ENCODE assay signal across 11 mouse cellular contexts in the genomic region with DNA sequence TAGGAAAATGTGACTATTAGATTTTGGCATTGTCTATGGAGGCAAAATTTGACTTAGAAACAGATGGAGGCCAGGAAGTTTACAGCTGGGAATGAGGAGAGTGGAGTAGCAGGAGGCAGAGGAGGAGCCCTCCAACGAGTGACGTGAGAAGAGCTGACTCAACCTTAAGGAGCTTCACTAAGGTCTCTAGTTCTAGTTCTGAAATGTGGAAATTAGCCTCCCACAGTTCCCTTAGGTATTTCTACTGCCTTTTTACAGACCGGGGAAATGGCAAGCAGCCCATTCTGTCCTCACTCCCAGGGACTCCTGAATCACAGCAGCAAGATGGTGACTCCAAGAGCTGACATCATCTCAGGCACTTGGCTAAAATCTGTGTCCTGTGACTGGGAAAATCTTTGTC.
A peak's percentile ranks its signal among the peaks of the same experiment; 100 is the strongest.
DNase-seq lines count a peak whose midpoint lies in the region; ATAC-seq and TF ChIP-seq lines count a peak whose summit lies in the region.
"Had no signal": no experiment of that assay in that cellular context is flagged by ENCODE, and none has a peak within 500 bp of the region (broad histone marks: within the 10 kb centered on the region; RNA-seq: fewer than 3 reads in every experiment).

No protein-coding gene starts in this region.

- no peaks in the 10 kb centered on the region for H3K36me3 ChIP-seq in lung, postnatal 0 days (ENCODE audit: insufficient read depth, low read length)
- no peaks in the 10 kb centered on the region for H3K36me3 ChIP-seq in intestine, postnatal 0 days (ENCODE audit: control insufficient read depth, insufficient read depth)
- H3K36me3 ChIP-seq: midbrain, embryonic 10.5 days had no signal

- TF ChIP-seq EP300 in lung, postnatal 0 days (IDR thresholded peaks at IDR 0.05): no peak

- 46% methylated on average over 3 of the region's 3 CpGs for WGBS in lung, postnatal 0 days
- whole genome bisulfite sequencing in intestine, postnatal 0 days: 82% methylated on average over 3 of the region's 3 CpGs

- H3K4me3 ChIP-seq in lung, postnatal 0 days (ENCODE audit: low read depth, low read length): no peak overlapping the region
- no peak overlapping the region for H3K4me3 ChIP-seq in intestine, postnatal 0 days (ENCODE audit: low read depth, low read length)
- H3K4me3 ChIP-seq: midbrain, embryonic 10.5 days; myocyte had no signal

- H3K27ac ChIP-seq in lung, postnatal 0 days (ENCODE audit: low read length): no peak overlapping the region
- no peak overlapping the region for H3K27ac ChIP-seq in intestine, postnatal 0 days (ENCODE audit: low read depth, low read length)
- H3K27ac ChIP-seq: midbrain, embryonic 10.5 days had no signal

- peak; percentile 26 for DNase-seq in adrenal gland, postnatal 10 days
- no peak for DNase-seq in adrenal gland, adult 8-10 months
- peak; percentile 20 for DNase-seq in lung, postnatal 0 days (ENCODE audit: low spot score)
- DNase-seq in lung, postnatal 25 days (ENCODE audit: low spot score): no peak
- peak; percentile 49 to 50 for DNase-seq in heart, adult 9 months (ENCODE audit: low spot score in 2 of 2)
- DNase-seq in lung, postnatal 36 days: peak; percentile 2
- no peak for DNase-seq in spleen, postnatal 10 days (ENCODE audit: low spot score in 2 of 2)
- DNase-seq: kidney, postnatal 25 days had no signal

- H3K27me3 ChIP-seq in lung, postnatal 0 days (replicated peaks; ENCODE audit: insufficient read depth, low read length): no peaks in the 10 kb centered on the region
- H3K27me3 ChIP-seq in intestine, postnatal 0 days (replicated peaks; ENCODE audit: control insufficient read depth, insufficient read depth, low read length): no peaks in the 10 kb centered on the region

- H3K9ac ChIP-seq in lung, postnatal 0 days (replicated peaks; ENCODE audit: low read depth): no peak overlapping the region
- H3K9ac ChIP-seq in intestine, postnatal 0 days (ENCODE audit: low read depth, low read length): no peak overlapping the region

- TF ChIP-seq CTCF in lung, postnatal 0 days (IDR thresholded peaks at IDR 0.05): no peak
- no peak for TF ChIP-seq CTCF in intestine, postnatal 0 days (IDR thresholded peaks at IDR 0.05; ENCODE audit: low read depth)

- peak; percentile 50 for ATAC-seq in lung, postnatal 0 days
- no peak for ATAC-seq in intestine, postnatal 0 days

- H3K9me3 ChIP-seq in lung, postnatal 0 days (ENCODE audit: low read length): no peaks in the 10 kb centered on the region
- no peaks in the 10 kb centered on the region for H3K9me3 ChIP-seq in intestine, postnatal 0 days (ENCODE audit: control insufficient read depth)
- H3K9me3 ChIP-seq: midbrain, embryonic 10.5 days had no signal

- no peak overlapping the region for H3K4me2 ChIP-seq in lung, postnatal 0 days (replicated peaks; ENCODE audit: low read depth, low read length)
- no peak overlapping the region for H3K4me2 ChIP-seq in intestine, postnatal 0 days (replicated peaks; ENCODE audit: low read depth)

- H3K4me1 ChIP-seq in lung, postnatal 0 days (ENCODE audit: insufficient read depth, low read depth, low read length): no peaks in the 10 kb centered on the region
- no peaks in the 10 kb centered on the region for H3K4me1 ChIP-seq in intestine, postnatal 0 days (replicated peaks; ENCODE audit: control insufficient read depth, insufficient read depth, low read length)
- H3K4me1 ChIP-seq: midbrain, embryonic 10.5 days had no signal

Comparison
In these comparisons a context has a peak if more than half of its experiments do, and no peak if none do; other contexts are left out.
1. DNase-seq: peak in adrenal gland, postnatal 10 days (single experiment), lung, postnatal 0 days (single experiment), heart, adult 9 months (2 of 2) and lung, postnatal 36 days (single experiment); none in adrenal gland, adult 8-10 months (single experiment), lung, postnatal 25 days (single experiment) and spleen, postnatal 10 days (0 of 2).